27 mouse cellular contexts compared by ENCODE assay signal in the genomic region with DNA sequence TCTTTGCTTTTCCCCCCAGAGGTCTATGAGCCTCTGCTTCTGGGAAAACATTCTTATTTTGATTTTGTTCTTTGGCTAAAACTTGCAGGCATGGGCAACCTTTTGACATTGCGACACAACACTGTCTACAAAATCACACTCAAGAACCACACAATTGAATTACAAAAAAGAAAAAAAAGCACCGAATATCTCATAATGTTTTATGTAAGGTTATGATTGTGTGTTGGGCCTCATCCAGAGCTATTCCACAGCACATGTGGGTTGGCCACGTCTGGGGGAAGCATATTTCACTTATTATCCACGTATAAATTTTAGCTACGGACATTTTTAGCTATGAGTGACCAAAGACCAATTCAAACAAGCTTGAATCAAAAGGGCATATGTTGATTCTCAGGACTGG. TPM values are rescaled to one million over a fixed set of nuclear protein-coding genes. Genes with fewer than 3 reads are reported as not detected.
A peak's percentile ranks its signal among the peaks of the same experiment; 100 is the strongest.
DNase-seq lines count a peak whose midpoint lies in the region; TF ChIP-seq lines count a peak whose summit lies in the region.
"Had no signal": no experiment of that assay in that cellular context is flagged by ENCODE, and none has a peak within 500 bp of the region (broad histone marks: within the 10 kb centered on the region; RNA-seq: fewer than 3 reads in every experiment).

No protein-coding gene starts in this region.

- TF ChIP-seq CTCF in gastrocnemius, adult 2 months (IDR thresholded peaks at IDR 0.05), result no peak
- no peak for TF ChIP-seq CTCF in kidney, adult 2 months (conservative IDR thresholded peaks at IDR 0.05; ENCODE audit: insufficient read depth, insufficient read length, low read depth, low read length)
- no peak for TF ChIP-seq CTCF in heart, adult 2 months (IDR thresholded peaks at IDR 0.05)

- no peaks in the 10 kb centered on the region for H3K36me3 ChIP-seq in kidney, adult 2 months (ENCODE audit: control insufficient read depth, insufficient read depth, low read length)
- no peaks in the 10 kb centered on the region for H3K36me3 ChIP-seq in heart, adult 2 months (ENCODE audit: control insufficient read depth, insufficient read depth, low read length)
- H3K36me3 ChIP-seq: hindbrain, embryonic 10.5 days; hindbrain, embryonic 15.5 days; limb, embryonic 13.5 days; liver, embryonic 13.5 days had no signal

- H3K79me2 ChIP-seq in heart, adult 2 months (replicated peaks; ENCODE audit: control insufficient read depth, insufficient read depth, low read length), result no peaks in the 10 kb centered on the region

- no peak for TF ChIP-seq POLR2A in kidney, adult 2 months (IDR thresholded peaks at IDR 0.05; ENCODE audit: low read depth, low read length)
- TF ChIP-seq POLR2A in heart, adult 2 months (IDR thresholded peaks at IDR 0.05; ENCODE audit: insufficient read depth, low read depth, low read length), result no peak

- peak overlapping the region; percentile 43; the same call in 1 of the 2 replicates for H3K27ac ChIP-seq in gastrocnemius, adult 2 months
- H3K27ac ChIP-seq in kidney, adult 2 months (ENCODE audit: insufficient read depth, low read depth, low read length), result no peak overlapping the region
- H3K27ac ChIP-seq in heart, adult 2 months, result no peak overlapping the region
- H3K27ac ChIP-seq: hindbrain, embryonic 10.5 days; hindbrain, embryonic 15.5 days; layer of hippocampus, adult 2 months; left cerebral cortex, adult 2 months; limb, embryonic 13.5 days; liver, embryonic 13.5 days; macrophage had no signal

- intact Hi-C loops in gastrocnemius, adult 2 months (cut with DNase I), result no loop called here
- intact Hi-C loops in heart, adult 2 months (cut with DNase I), result no loop called here

- no peak for TF ChIP-seq EP300 in heart, adult 2 months (IDR thresholded peaks at IDR 0.05; ENCODE audit: insufficient read depth, low read depth, low read length)

- no peak for DNase-seq in gastrocnemius, adult 2 months
- no peak for DNase-seq in gastrocnemius, postnatal 10 days
- DNase-seq in kidney, postnatal 14 days, result peak; percentile 39
- DNase-seq in kidney, adult 2 months, result no peak
- peak; percentile 92 for DNase-seq in NIH3T3 (ENCODE audit: low read depth)
- DNase-seq in fibroblast of lung, adult 2 months (ENCODE audit: low read depth), result peak; percentile 70
- no peak for DNase-seq in heart, adult 2 months
- no peak for DNase-seq in thymus, postnatal 10 days (ENCODE audit: low spot score in 2 of 2)
- DNase-seq: adrenal gland, adult 2 months; adrenal gland, postnatal 36 days; cerebellum, adult 2 months; cerebellum, postnatal 14 days; heart, postnatal 14 days; liver, embryonic 13.5 days; lung, adult 18-20 months; midbrain, embryonic 14.5 days; right cerebral cortex, postnatal 25 days had no signal

- H3K9ac ChIP-seq in heart, adult 2 months (ENCODE audit: low read depth, low read length), result no peak overlapping the region
- H3K9ac ChIP-seq: hindbrain, embryonic 15.5 days; limb, embryonic 13.5 days; liver, embryonic 13.5 days had no signal

- WGBS in kidney, adult 2 months, result 85% methylated on average over 5 of the region's 5 CpGs
- 87% methylated on average over 5 of the region's 5 CpGs for WGBS in heart, adult 2 months

- no peak overlapping the region for H3K4me3 ChIP-seq in gastrocnemius, adult 2 months
- no peak overlapping the region for H3K4me3 ChIP-seq in kidney, adult 2 months (ENCODE audit: insufficient read depth, low read depth, low read length)
- no peak overlapping the region for H3K4me3 ChIP-seq in heart, adult 2 months
- H3K4me3 ChIP-seq: hindbrain, embryonic 10.5 days; hindbrain, embryonic 15.5 days; layer of hippocampus, adult 2 months; left cerebral cortex, adult 2 months; limb, embryonic 13.5 days; liver, embryonic 13.5 days had no signal

- H3K4me1 ChIP-seq in kidney, adult 2 months (ENCODE audit: control insufficient read depth, insufficient read depth, low read length), result no peaks in the 10 kb centered on the region
- H3K4me1 ChIP-seq in heart, adult 2 months (ENCODE audit: control insufficient read depth, insufficient read depth, low read length), result peaks cover 6% of the 10 kb centered on the region; the same call in 1 of the 2 replicates

- H3K27me3 ChIP-seq in kidney, adult 2 months (replicated peaks; ENCODE audit: control insufficient read depth, insufficient read depth, low read length), result no peaks in the 10 kb centered on the region
- no peaks in the 10 kb centered on the region for H3K27me3 ChIP-seq in heart, adult 2 months (ENCODE audit: control insufficient read depth, insufficient read depth, low read length)
- H3K27me3 ChIP-seq: hindbrain, embryonic 15.5 days; limb, embryonic 13.5 days; liver, embryonic 13.5 days had no signal

RNA-seq across cellular contexts. Expression of a gene that starts 38.0 kb away (rescaled TPM):
- total RNA-seq in gastrocnemius, adult 2 months (2021), result not detected
- under 1 TPM in 1 of 2 experiments, not detected in 1; 0.16 TPM for total RNA-seq in gastrocnemius, postnatal 10 days (2021)
- 201 and 213 TPM in 2 replicates for polyA plus RNA-seq in kidney, adult 2 months (2012; rRNA removed)
- total RNA-seq in heart, adult 2 months (2021), result under 1 TPM; 0.25 to 0.29 TPM
- 1.2 and 1.4 TPM in 2 replicates for polyA plus RNA-seq in heart, adult 2 months (2012; rRNA removed)
- total RNA-seq: heart, postnatal 14 days; layer of hippocampus, adult 2 months; layer of hippocampus, postnatal 14 days; left cerebral cortex, adult 2 months; left cerebral cortex, postnatal 25 days had no signal
- polyA plus RNA-seq: forebrain, embryonic 11.5 days; heart, embryonic 14.5 days had no signal

Comparison
In these comparisons a context has a peak if more than half of its experiments do, and no peak if none do; other contexts are left out.
1. DNase-seq: peak in kidney, postnatal 14 days (single experiment), NIH3T3 (single experiment) and fibroblast of lung, adult 2 months (single experiment); none in gastrocnemius, adult 2 months (single experiment), gastrocnemius, postnatal 10 days (single experiment), kidney, adult 2 months (single experiment), heart, adult 2 months (0 of 2) and thymus, postnatal 10 days (0 of 2).